ENCODE assay signal across 14 mouse cellular contexts in the genomic region with DNA sequence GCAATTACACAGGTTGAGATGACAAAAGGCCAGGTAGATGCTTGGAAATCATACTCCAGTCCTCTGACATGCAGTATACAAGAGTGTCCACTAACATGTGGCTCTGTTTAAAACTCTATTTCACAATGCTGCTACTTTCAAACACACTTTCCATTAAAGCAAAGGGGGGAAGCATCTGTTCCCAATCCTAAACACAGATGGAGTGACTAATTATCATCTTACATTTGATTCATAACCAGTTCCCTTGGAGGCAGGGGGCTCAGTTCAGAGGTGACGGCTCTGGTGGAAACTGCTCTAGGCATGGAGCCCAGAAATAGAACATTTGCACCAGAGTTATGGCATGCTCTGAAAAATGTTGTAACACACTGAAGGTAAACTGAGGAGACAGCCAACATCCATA. TPM values are rescaled to one million over a fixed set of nuclear protein-coding genes. Genes with fewer than 3 reads are reported as not detected.
DNase-seq lines count a peak whose midpoint lies in the region; ATAC-seq and TF ChIP-seq lines count a peak whose summit lies in the region.
"Had no signal": no experiment of that assay in that cellular context is flagged by ENCODE, and none has a peak within 500 bp of the region (broad histone marks: within the 10 kb centered on the region; RNA-seq: fewer than 3 reads in every experiment).

No protein-coding gene starts in this region.

- DNase-seq in intestine, embryonic 14.5 days (ENCODE audit: low spot score): no peak
- peak; percentile 14 for DNase-seq in 3T3-L1 (ENCODE audit: low read depth, low spot score)
- peak; percentile 41 for DNase-seq in Muller cell, postnatal 12 days (ENCODE audit: inconsistent ontology term)
- DNase-seq in embryonic facial prominence, embryonic 14.5 days (ENCODE audit: low spot score): peak; percentile 62
- DNase-seq in midbrain, embryonic 14.5 days: no peak
- DNase-seq: adrenal gland, postnatal 25 days; lung, postnatal 10 days had no signal

- WGBS in intestine, embryonic 14.5 days: 36% methylated on average over 1 of the region's 1 CpGs
- 67% methylated on average over 1 of the region's 1 CpGs for WGBS in intestine, postnatal 0 days
- 39% methylated on average over 1 of the region's 1 CpGs for WGBS in embryonic facial prominence, embryonic 14.5 days
- 49% methylated on average over 1 of the region's 1 CpGs for WGBS in neural tube, embryonic 15.5 days
- 50% methylated on average over 1 of the region's 1 CpGs for WGBS in midbrain, embryonic 14.5 days
- 45% methylated on average over 1 of the region's 1 CpGs for WGBS in midbrain, embryonic 15.5 days

- no peak overlapping the region for H3K9ac ChIP-seq in intestine, embryonic 14.5 days (ENCODE audit: low read length)
- H3K9ac ChIP-seq in intestine, postnatal 0 days (ENCODE audit: low read depth, low read length): no peak overlapping the region
- no peak overlapping the region for H3K9ac ChIP-seq in embryonic facial prominence, embryonic 14.5 days (ENCODE audit: low read depth, low read length)
- no peak overlapping the region for H3K9ac ChIP-seq in neural tube, embryonic 15.5 days (replicated peaks)
- H3K9ac ChIP-seq in midbrain, embryonic 14.5 days (replicated peaks; ENCODE audit: low read length): no peak overlapping the region
- no peak overlapping the region for H3K9ac ChIP-seq in midbrain, embryonic 15.5 days
- H3K9ac ChIP-seq: hindbrain, embryonic 15.5 days had no signal

- no peaks in the 10 kb centered on the region for H3K27me3 ChIP-seq in intestine, embryonic 14.5 days (replicated peaks; ENCODE audit: control insufficient read depth, insufficient read depth, low read length)
- H3K27me3 ChIP-seq in intestine, postnatal 0 days (replicated peaks; ENCODE audit: control insufficient read depth, insufficient read depth, low read length): no peaks in the 10 kb centered on the region
- peaks cover under 1% of the 10 kb centered on the region; the same call in 1 of the 2 replicates for H3K27me3 ChIP-seq in embryonic facial prominence, embryonic 14.5 days (replicated peaks; ENCODE audit: control insufficient read depth, insufficient read depth, low read length)
- no peaks in the 10 kb centered on the region for H3K27me3 ChIP-seq in neural tube, embryonic 15.5 days (replicated peaks)
- no peaks in the 10 kb centered on the region for H3K27me3 ChIP-seq in midbrain, embryonic 14.5 days (ENCODE audit: control insufficient read depth, insufficient read depth, low read length)
- no peaks in the 10 kb centered on the region for H3K27me3 ChIP-seq in midbrain, embryonic 15.5 days (replicated peaks)
- H3K27me3 ChIP-seq: hindbrain, embryonic 15.5 days had no signal

- TF ChIP-seq CTCF in intestine, postnatal 0 days (IDR thresholded peaks at IDR 0.05; ENCODE audit: low read depth): no peak

- H3K36me3 ChIP-seq in intestine, embryonic 14.5 days (ENCODE audit: control insufficient read depth, insufficient read depth, low read length): no peaks in the 10 kb centered on the region
- H3K36me3 ChIP-seq in intestine, postnatal 0 days (ENCODE audit: control insufficient read depth, insufficient read depth): no peaks in the 10 kb centered on the region
- H3K36me3 ChIP-seq in embryonic facial prominence, embryonic 14.5 days (ENCODE audit: control insufficient read depth, insufficient read depth, low read length): no peaks in the 10 kb centered on the region
- no peaks in the 10 kb centered on the region for H3K36me3 ChIP-seq in neural tube, embryonic 15.5 days
- no peaks in the 10 kb centered on the region for H3K36me3 ChIP-seq in midbrain, embryonic 14.5 days (ENCODE audit: control insufficient read depth, insufficient read depth, low read length)
- no peaks in the 10 kb centered on the region for H3K36me3 ChIP-seq in midbrain, embryonic 15.5 days (replicated peaks)
- H3K36me3 ChIP-seq: hindbrain, embryonic 15.5 days had no signal

- H3K4me2 ChIP-seq in intestine, embryonic 14.5 days (ENCODE audit: low read length): no peak overlapping the region
- H3K4me2 ChIP-seq in intestine, postnatal 0 days (replicated peaks; ENCODE audit: low read depth): no peak overlapping the region
- H3K4me2 ChIP-seq in embryonic facial prominence, embryonic 14.5 days (ENCODE audit: low read depth, low read length): no peak overlapping the region
- H3K4me2 ChIP-seq in neural tube, embryonic 15.5 days: no peak overlapping the region
- no peak overlapping the region for H3K4me2 ChIP-seq in midbrain, embryonic 14.5 days (ENCODE audit: low read length)
- H3K4me2 ChIP-seq in midbrain, embryonic 15.5 days: no peak overlapping the region
- H3K4me2 ChIP-seq: hindbrain, embryonic 15.5 days; liver, embryonic 11.5 days; midbrain, embryonic 11.5 days had no signal

- no peak overlapping the region for H3K27ac ChIP-seq in intestine, embryonic 14.5 days (ENCODE audit: low read depth)
- H3K27ac ChIP-seq in intestine, postnatal 0 days (ENCODE audit: low read depth, low read length): no peak overlapping the region
- H3K27ac ChIP-seq in embryonic facial prominence, embryonic 14.5 days (replicated peaks; ENCODE audit: low read depth, low read length): no peak overlapping the region
- H3K27ac ChIP-seq in neural tube, embryonic 15.5 days (replicated peaks): no peak overlapping the region
- no peak overlapping the region for H3K27ac ChIP-seq in midbrain, embryonic 14.5 days (replicated peaks; ENCODE audit: low read depth, low read length)
- H3K27ac ChIP-seq in midbrain, embryonic 15.5 days: no peak overlapping the region
- H3K27ac ChIP-seq: hindbrain, embryonic 15.5 days; layer of hippocampus, adult 2 months had no signal

- H3K4me1 ChIP-seq in intestine, embryonic 14.5 days (replicated peaks; ENCODE audit: control insufficient read depth, insufficient read depth, low read length): no peaks in the 10 kb centered on the region; the same call in 1 of the 2 replicates
- no peaks in the 10 kb centered on the region for H3K4me1 ChIP-seq in intestine, postnatal 0 days (replicated peaks; ENCODE audit: control insufficient read depth, insufficient read depth, low read length)
- no peaks in the 10 kb centered on the region for H3K4me1 ChIP-seq in embryonic facial prominence, embryonic 14.5 days (ENCODE audit: control insufficient read depth, insufficient read depth, low read length)
- H3K4me1 ChIP-seq in neural tube, embryonic 15.5 days: no peaks in the 10 kb centered on the region
- peaks cover under 1% of the 10 kb centered on the region; the same call in 1 of the 2 replicates for H3K4me1 ChIP-seq in midbrain, embryonic 14.5 days (ENCODE audit: control insufficient read depth, insufficient read depth, low read length)
- H3K4me1 ChIP-seq in midbrain, embryonic 15.5 days: 0 out of 2 replicates have a peak, but pooled peaks cover under 1% of the 10 kb centered on the region

- ATAC-seq in intestine, embryonic 14.5 days (replicated peaks; ENCODE audit: low FRiP score, low TSS enrichment, low read depth): peak; percentile 58; the same call in 1 of the 2 replicates
- no peak for ATAC-seq in intestine, postnatal 0 days
- ATAC-seq in embryonic facial prominence, embryonic 14.5 days (ENCODE audit: low read depth): 0 out of 2 replicates have a peak, but pooled peaks have one; percentile 53
- ATAC-seq in neural tube, embryonic 15.5 days (ENCODE audit: low FRiP score): no peak
- no peak for ATAC-seq in midbrain, embryonic 14.5 days (ENCODE audit: low FRiP score, low TSS enrichment)
- ATAC-seq in midbrain, embryonic 15.5 days (replicated peaks): no peak

- H3K9me3 ChIP-seq in intestine, embryonic 14.5 days (ENCODE audit: control insufficient read depth, low read length): no peaks in the 10 kb centered on the region
- no peaks in the 10 kb centered on the region for H3K9me3 ChIP-seq in intestine, postnatal 0 days (ENCODE audit: control insufficient read depth)
- no peaks in the 10 kb centered on the region for H3K9me3 ChIP-seq in embryonic facial prominence, embryonic 14.5 days (ENCODE audit: control insufficient read depth, low read length)
- H3K9me3 ChIP-seq in neural tube, embryonic 15.5 days (replicated peaks): no peaks in the 10 kb centered on the region
- no peaks in the 10 kb centered on the region for H3K9me3 ChIP-seq in midbrain, embryonic 14.5 days (ENCODE audit: control insufficient read depth, low read length)
- no peaks in the 10 kb centered on the region for H3K9me3 ChIP-seq in midbrain, embryonic 15.5 days
- H3K9me3 ChIP-seq: hindbrain, embryonic 15.5 days had no signal

- H3K4me3 ChIP-seq in intestine, embryonic 14.5 days (ENCODE audit: low read depth, low read length): no peak overlapping the region
- H3K4me3 ChIP-seq in intestine, postnatal 0 days (ENCODE audit: low read depth, low read length): no peak overlapping the region
- no peak overlapping the region for H3K4me3 ChIP-seq in embryonic facial prominence, embryonic 14.5 days (ENCODE audit: low read depth, low read length)
- H3K4me3 ChIP-seq in neural tube, embryonic 15.5 days (replicated peaks): no peak overlapping the region
- no peak overlapping the region for H3K4me3 ChIP-seq in midbrain, embryonic 14.5 days (replicated peaks; ENCODE audit: low read depth, low read length)
- H3K4me3 ChIP-seq in midbrain, embryonic 15.5 days: no peak overlapping the region
- H3K4me3 ChIP-seq: hindbrain, embryonic 15.5 days; layer of hippocampus, adult 2 months had no signal

RNA-seq across cellular contexts. Expression of a gene that starts 7.8 kb away (rescaled TPM):
- 2.7 and 4.2 TPM in 2 replicates for polyA plus RNA-seq in intestine, embryonic 14.5 days (2014; fragmentation: Nextera tagmentation; extraction: Ambion mirVana)
- 0.86 and 1.0 TPM in 2 replicates for polyA plus RNA-seq in intestine, postnatal 0 days (2015; fragmentation: Nextera tagmentation; extraction: Ambion mirVana)
- 3.2 and 3.6 TPM in 2 replicates for polyA plus RNA-seq in embryonic facial prominence, embryonic 14.5 days (2014; fragmentation: Nextera tagmentation; extraction: Ambion mirVana)
- polyA plus RNA-seq in neural tube, embryonic 15.5 days (2015; fragmentation: Nextera tagmentation; extraction: Ambion mirVana): 28.2 and 29.9 TPM in 2 replicates
- polyA plus RNA-seq in midbrain, embryonic 14.5 days (2014; fragmentation: Nextera tagmentation; extraction: Ambion mirVana): 24.0 and 26.1 TPM in 2 replicates
- 27.7 and 33.9 TPM in 2 replicates for polyA plus RNA-seq in midbrain, embryonic 15.5 days (2015; fragmentation: Nextera tagmentation; extraction: Ambion mirVana)

Comparison
In these comparisons a context has a peak if more than half of its experiments do, and no peak if none do; other contexts are left out.
1. ATAC-seq: peak in intestine, embryonic 14.5 days (single experiment) and embryonic facial prominence, embryonic 14.5 days (single experiment); none in intestine, postnatal 0 days (single experiment), neural tube, embryonic 15.5 days (single experiment), midbrain, embryonic 14.5 days (single experiment) and midbrain, embryonic 15.5 days (single experiment).
2. DNase-seq: peak in 3T3-L1 (single experiment), Muller cell, postnatal 12 days (single experiment) and embryonic facial prominence, embryonic 14.5 days (single experiment); none in intestine, embryonic 14.5 days (single experiment) and midbrain, embryonic 14.5 days (single experiment).